In the genomic region with DNA sequence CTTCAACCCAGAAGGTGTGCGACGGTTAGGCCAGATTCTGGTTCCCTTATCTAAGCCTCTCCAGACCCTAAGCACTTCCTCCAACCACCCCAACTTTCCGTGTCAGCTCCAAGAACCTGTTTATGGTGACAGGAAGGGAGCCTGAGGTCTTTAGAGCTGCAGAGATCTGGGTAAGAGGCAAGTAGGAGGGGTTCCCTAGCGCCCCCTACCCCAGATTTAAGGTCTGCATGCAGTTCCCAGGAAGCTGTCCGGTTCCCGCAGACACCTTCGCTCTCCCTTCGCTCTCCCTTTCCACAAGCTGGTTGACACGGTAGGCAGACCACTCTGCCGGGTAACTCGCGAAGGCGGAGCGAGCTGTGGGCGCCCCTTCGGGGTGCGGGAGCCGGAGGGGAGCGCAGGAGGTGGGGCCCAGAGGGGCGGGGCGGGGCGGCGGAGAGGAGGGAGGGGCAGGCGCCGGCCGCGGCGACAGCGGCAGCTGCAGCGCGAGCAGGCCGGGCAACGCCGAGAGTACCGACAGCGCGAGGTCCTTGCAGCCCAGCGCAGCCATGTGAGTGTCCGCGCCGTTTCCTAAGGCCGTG, we compare ENCODE assay signal across 8 mouse cellular contexts. TPM values are rescaled to one million over a fixed set of nuclear protein-coding genes. Genes with fewer than 3 reads are reported as not detected.
A peak's percentile ranks its signal among the peaks of the same experiment; 100 is the strongest.
DNase-seq lines count a peak whose midpoint lies in the region; ATAC-seq lines count a peak whose summit lies in the region.

A gene (plus strand): TSS at position 452 of the 578 bp plus-strand sequence.

- WGBS in hindbrain, embryonic 14.5 days: 1% methylated on average over 34 of the region's 42 CpGs

- H3K4me3 ChIP-seq in hindbrain, embryonic 14.5 days (replicated peaks; ENCODE audit: low read length): peak within 1 kb of the TSS; percentile 66

- no peaks in the 10 kb centered on the region for H3K36me3 ChIP-seq in hindbrain, embryonic 14.5 days (replicated peaks; ENCODE audit: control insufficient read depth, insufficient read depth)

- peak within 1 kb of the TSS; percentile 84 for H3K9ac ChIP-seq in hindbrain, embryonic 14.5 days

- peak; percentile 84 for DNase-seq in ZHBTc4 (ENCODE audit: low read depth, low spot score)
- DNase-seq in cerebellum, postnatal 36 days: peak; percentile 64 to 76
- DNase-seq in gastrocnemius, adult 18-20 months (ENCODE audit: low spot score): peak; percentile 68
- peak; percentile 77 for DNase-seq in hindbrain, embryonic 14.5 days (ENCODE audit: low spot score)
- DNase-seq in left cerebral cortex, adult 8-10 months (ENCODE audit: low spot score in 2 of 2): no peak
- peak; percentile 83 to 86 for DNase-seq in right cerebral cortex, postnatal 10 days (ENCODE audit: low spot score in 2 of 2)
- DNase-seq in yolk sac, embryonic 10.5 days (ENCODE audit: low spot score): peak; percentile 88

- ATAC-seq in hindbrain, embryonic 14.5 days (ENCODE audit: low FRiP score): peak; percentile 78
- ATAC-seq in megakaryocyte, adult 5-6 weeks (ENCODE audit: poor library complexity, severe bottlenecking): peak; percentile 70

- peaks cover 19% of the 10 kb centered on the region for H3K4me1 ChIP-seq in hindbrain, embryonic 14.5 days (replicated peaks; ENCODE audit: control insufficient read depth, insufficient read depth, low read length)

- H3K4me2 ChIP-seq in hindbrain, embryonic 14.5 days (replicated peaks): peak within 1 kb of the TSS; percentile 92

- no peaks in the 10 kb centered on the region for H3K9me3 ChIP-seq in hindbrain, embryonic 14.5 days (ENCODE audit: control insufficient read depth, low read length)

- no peaks in the 10 kb centered on the region for H3K27me3 ChIP-seq in hindbrain, embryonic 14.5 days (ENCODE audit: control insufficient read depth, insufficient read depth, low read length)

- H3K27ac ChIP-seq in hindbrain, embryonic 14.5 days: peak within 1 kb of the TSS; percentile 87

RNA-seq across cellular contexts. Expression of the gene that starts here (rescaled TPM):
- total RNA-seq in gastrocnemius, adult 18-20 months (2021): 10 to 100 TPM; 17.1 to 21.7 TPM
- 30.6 and 32.6 TPM in 2 replicates for polyA plus RNA-seq in hindbrain, embryonic 14.5 days (2014; fragmentation: Nextera tagmentation; extraction: Ambion mirVana)
- total RNA-seq in left cerebral cortex, adult 8-10 months (2022): 10 to 100 TPM; 65.5 to 70.5 (median 67.3) TPM
- 13.5 and 16.9 TPM in 2 replicates for total RNA-seq in megakaryocyte, adult 5-6 weeks (2015)
- total RNA-seq in megakaryocyte, adult 5-6 weeks (2017): 1.6 and 2.6 TPM in 2 replicates

Comparison
In these comparisons a context has a peak if more than half of its experiments do, and no peak if none do; other contexts are left out.
1. DNase-seq: peak in ZHBTc4 (single experiment), cerebellum, postnatal 36 days (2 of 2), gastrocnemius, adult 18-20 months (single experiment), hindbrain, embryonic 14.5 days (single experiment), right cerebral cortex, postnatal 10 days (2 of 2) and yolk sac, embryonic 10.5 days (single experiment); none in left cerebral cortex, adult 8-10 months (0 of 2).